Mouse (Mus musculus): ENCODE data around the gene Grk6. TPM values are rescaled to one million over a fixed set of nuclear protein-coding genes. Genes with fewer than 3 reads are reported as not detected.

Gene Grk6
- polyA plus RNA-seq, 2 experiments = 22.6 to 26.1 TPM

- peaks cover 51% of the 10 kb centered on the region for H3K27me3 ChIP-seq (ENCODE audit: control insufficient read depth, insufficient read depth, low read length)
- no peaks in the 10 kb centered on the region for H3K9me3 ChIP-seq (ENCODE audit: control insufficient read depth, low read length)
- ATAC-seq (ENCODE audit: insufficient read depth) (peak; percentile 43; the same call in 1 of the 2 replicates), DNase-seq (ENCODE audit: low read depth in 3 of 3, low spot score in 3 of 3) (no peak)
- H3K4me2 ChIP-seq (ENCODE audit: low read depth) = peak within 1 kb of the TSS; percentile 61
- H3K9ac ChIP-seq (replicated peaks) = peak within 1 kb of the TSS; percentile 31
- peak within 1 kb of the TSS; percentile 52 to 55 for H3K4me3 ChIP-seq (ENCODE audit: insufficient read depth in 1 of 2, low read depth in 2 of 2, low read length in 2 of 2)
- 2% methylated on average over 49 of the region's 83 CpGs for WGBS (ENCODE audit: insufficient replicate concordance)
- no peak within 1 kb of the TSS for H3K27ac ChIP-seq
- no peak for TF ChIP-seq EP300 (IDR thresholded peaks at IDR 0.05; ENCODE audit: low read depth)
- no peak for TF ChIP-seq CTCF (IDR thresholded peaks at IDR 0.05; ENCODE audit: low read depth)
- no peaks in the 10 kb centered on the region for H3K36me3 ChIP-seq (replicated peaks; ENCODE audit: control insufficient read depth, insufficient read depth, low read depth)
- no peaks in the 10 kb centered on the region; a peak in 1 of 4 replicates for H3K4me1 ChIP-seq (replicated peaks; ENCODE audit: control insufficient read depth in 2 of 2, insufficient read depth in 2 of 2, low read length in 1 of 2)
Measured at GRCm38 (mm10) chr13:55487578-55488498, 43.0 kb downstream of the Grk6 start, which contains the start of gene Dbn1. Gene Dbn1, minus strand, starts transcription at chr13:55488111.

DNA sequence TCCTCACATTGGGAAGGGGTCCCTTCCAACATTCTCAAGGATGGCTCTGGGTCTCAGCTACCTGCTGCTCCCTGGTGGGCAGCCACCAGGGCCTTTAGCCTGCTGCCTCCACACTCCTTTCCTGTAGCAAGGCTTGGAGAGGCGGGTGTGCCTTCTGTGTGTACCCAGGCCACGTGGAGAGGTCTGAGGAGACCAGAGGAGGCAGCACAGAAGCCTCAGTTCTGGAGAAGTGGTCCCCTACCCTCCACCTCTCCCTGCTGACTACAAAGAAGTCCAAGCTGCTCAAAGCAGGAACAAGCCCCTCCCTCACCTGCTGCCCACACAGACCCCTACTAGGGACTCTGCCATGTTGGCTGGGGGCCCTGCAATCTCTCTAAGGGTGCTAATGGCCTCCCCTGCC is 49.4 kb downstream of the Grk6 start:
- no peak for ATAC-seq (ENCODE audit: insufficient read depth)
- Histone ChIP-seq H3K9ac (replicated peaks) (no peak overlapping the region), H3K36me3 (replicated peaks; ENCODE audit: control insufficient read depth, insufficient read depth, low read depth) (no peaks in the 10 kb centered on the region), H3K4me2 (ENCODE audit: low read depth) (no peak overlapping the region), H3K4me1 (replicated peaks; ENCODE audit: control insufficient read depth in 2 of 2, insufficient read depth in 2 of 2, low read length in 1 of 2) (no peaks in the 10 kb centered on the region), H3K9me3 (ENCODE audit: control insufficient read depth, low read length) (no peaks in the 10 kb centered on the region), H3K4me3 (ENCODE audit: insufficient read depth in 1 of 2, low read depth in 2 of 2, low read length in 2 of 2) (no peak overlapping the region), H3K27ac (no peak overlapping the region), H3K27me3 (ENCODE audit: control insufficient read depth, insufficient read depth, low read length) (peaks cover under 1% of the 10 kb centered on the region; the same call in 1 of the 2 replicates)
- no peak for DNase-seq (ENCODE audit: low read depth in 3 of 3, low spot score in 3 of 3)
- TF ChIP-seq CTCF (IDR thresholded peaks at IDR 0.05; ENCODE audit: low read depth) = no peak
- TF ChIP-seq EP300 (IDR thresholded peaks at IDR 0.05; ENCODE audit: low read depth) = no peak
- 22% methylated on average over 2 of the region's 2 CpGs for WGBS (ENCODE audit: insufficient replicate concordance)

DNA sequence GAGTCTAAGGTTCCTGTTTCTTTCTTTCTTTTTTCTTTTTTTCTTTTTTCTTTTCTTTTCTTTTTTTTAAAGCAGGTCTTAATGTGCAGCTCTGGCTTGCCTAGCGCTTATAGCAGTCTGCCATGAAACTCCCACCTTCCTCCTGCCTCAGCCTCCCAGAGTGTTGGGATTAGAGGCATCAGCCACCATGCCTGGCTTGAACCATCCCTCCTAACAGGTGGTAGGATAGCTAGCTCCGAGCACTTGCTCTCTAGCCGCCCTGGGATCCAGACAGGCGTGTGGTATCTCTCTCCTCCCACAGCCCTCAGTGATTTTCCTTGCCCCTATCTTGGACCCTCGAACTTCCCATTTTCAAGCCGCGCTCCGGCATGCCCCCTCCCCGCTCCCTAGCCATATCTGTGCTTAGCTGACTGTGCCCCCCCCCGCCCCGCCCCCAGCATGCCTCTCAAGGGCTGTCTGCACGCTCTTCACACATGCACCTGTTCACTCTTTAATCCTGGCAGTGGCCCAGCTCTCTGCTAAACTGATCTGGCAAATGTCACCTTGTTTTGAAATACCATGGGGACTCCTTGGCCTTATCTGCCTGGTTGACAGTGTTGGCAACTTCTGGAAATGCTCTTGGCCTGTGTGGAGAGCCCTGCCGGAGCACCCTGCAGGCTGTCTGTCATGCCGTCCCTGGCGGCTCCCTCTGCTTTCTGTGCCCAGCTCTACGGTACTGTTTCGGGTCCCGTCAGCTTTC is 50.2 kb downstream of the Grk6 start:
- Histone ChIP-seq H3K36me3 (replicated peaks; ENCODE audit: control insufficient read depth, insufficient read depth, low read depth) (no peaks in the 10 kb centered on the region), H3K4me3 (ENCODE audit: insufficient read depth in 1 of 2, low read depth in 2 of 2, low read length in 2 of 2) (no peak overlapping the region), H3K9me3 (ENCODE audit: control insufficient read depth, low read length) (no peaks in the 10 kb centered on the region), H3K4me1 (replicated peaks; ENCODE audit: control insufficient read depth in 2 of 2, insufficient read depth in 2 of 2, low read length in 1 of 2) (no peaks in the 10 kb centered on the region), H3K4me2 (ENCODE audit: low read depth) (no peak overlapping the region), H3K9ac (replicated peaks) (no peak overlapping the region), H3K27ac (no peak overlapping the region), H3K27me3 (ENCODE audit: control insufficient read depth, insufficient read depth, low read length) (no peaks in the 10 kb centered on the region; the same call in 1 of the 2 replicates)
- no peak for DNase-seq (ENCODE audit: low read depth in 3 of 3, low spot score in 3 of 3)
- ATAC-seq (ENCODE audit: insufficient read depth) = no peak
- TF ChIP-seq EP300 (IDR thresholded peaks at IDR 0.05; ENCODE audit: low read depth) (no peak), CTCF (IDR thresholded peaks at IDR 0.05; ENCODE audit: low read depth) (no peak)
- 12% methylated on average over 18 of the region's 18 CpGs for WGBS (ENCODE audit: insufficient replicate concordance)

DNA sequence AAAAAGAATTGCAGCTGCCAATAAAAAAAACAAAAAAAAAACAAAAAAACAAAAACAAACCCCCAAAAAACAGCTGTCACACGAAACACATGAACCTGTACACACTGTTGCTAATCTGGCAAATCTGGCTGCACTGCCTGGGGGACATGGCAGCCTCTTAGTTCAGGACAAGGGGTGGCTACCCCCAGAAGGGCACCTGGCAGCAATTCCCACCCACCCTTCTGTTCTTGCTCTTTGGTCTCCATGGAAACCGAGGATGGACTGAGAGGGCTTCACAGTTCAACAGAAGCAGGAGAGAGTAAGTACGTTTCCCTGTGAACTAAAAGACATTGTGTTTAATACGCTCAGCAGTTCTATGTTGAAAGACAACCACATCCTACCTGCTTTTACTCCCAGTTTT is 50.8 kb downstream of the Grk6 start:
- no peak overlapping the region for H3K9ac ChIP-seq (replicated peaks)
- DNase-seq (ENCODE audit: low read depth in 3 of 3, low spot score in 3 of 3) (no peak), ATAC-seq (ENCODE audit: insufficient read depth) (no peak)
- no peak overlapping the region for H3K4me2 ChIP-seq (ENCODE audit: low read depth)
- TF ChIP-seq CTCF (IDR thresholded peaks at IDR 0.05; ENCODE audit: low read depth) = no peak
- no peak for TF ChIP-seq EP300 (IDR thresholded peaks at IDR 0.05; ENCODE audit: low read depth)
- no peaks in the 10 kb centered on the region; the same call in 1 of the 2 replicates for H3K27me3 ChIP-seq (ENCODE audit: control insufficient read depth, insufficient read depth, low read length)
- no peak overlapping the region for H3K27ac ChIP-seq
- no peaks in the 10 kb centered on the region for H3K36me3 ChIP-seq (replicated peaks; ENCODE audit: control insufficient read depth, insufficient read depth, low read depth)
- 47% methylated on average over 4 of the region's 4 CpGs for WGBS (ENCODE audit: insufficient replicate concordance)
- no peaks in the 10 kb centered on the region for H3K4me1 ChIP-seq (replicated peaks; ENCODE audit: control insufficient read depth in 2 of 2, insufficient read depth in 2 of 2, low read length in 1 of 2)
- no peaks in the 10 kb centered on the region for H3K9me3 ChIP-seq (ENCODE audit: control insufficient read depth, low read length)
- H3K4me3 ChIP-seq (ENCODE audit: insufficient read depth in 1 of 2, low read depth in 2 of 2, low read length in 2 of 2) = no peak overlapping the region

- 72% methylated on average over 6 of the region's 6 CpGs for WGBS (ENCODE audit: insufficient replicate concordance)
- H3K4me2 ChIP-seq (ENCODE audit: low read depth) = no peak overlapping the region
- H3K4me1 ChIP-seq (replicated peaks; ENCODE audit: control insufficient read depth in 2 of 2, insufficient read depth in 2 of 2, low read length in 1 of 2) = no peaks in the 10 kb centered on the region
- TF ChIP-seq CTCF (IDR thresholded peaks at IDR 0.05; ENCODE audit: low read depth) (no peak), EP300 (IDR thresholded peaks at IDR 0.05; ENCODE audit: low read depth) (no peak)
- H3K27ac ChIP-seq = no peak overlapping the region
- H3K9me3 ChIP-seq (ENCODE audit: control insufficient read depth, low read length) = no peaks in the 10 kb centered on the region
- no peak overlapping the region for H3K4me3 ChIP-seq (ENCODE audit: insufficient read depth in 1 of 2, low read depth in 2 of 2, low read length in 2 of 2)
- no peaks in the 10 kb centered on the region for H3K36me3 ChIP-seq (replicated peaks; ENCODE audit: control insufficient read depth, insufficient read depth, low read depth)
- H3K27me3 ChIP-seq (ENCODE audit: control insufficient read depth, insufficient read depth, low read length) = no peaks in the 10 kb centered on the region
- ATAC-seq (ENCODE audit: insufficient read depth) (no peak), DNase-seq (ENCODE audit: low read depth in 3 of 3, low spot score in 3 of 3) (no peak)
- H3K9ac ChIP-seq (replicated peaks) = no peak overlapping the region
Measured at GRCm38 (mm10) chr13:55496661-55497060, 51.8 kb downstream of the Grk6 start.

All from liver, embryonic 14.5 days (tissue).